Mouse (Mus musculus): ENCODE measurements around the gene Vdac2. TPM values are rescaled to one million over a fixed set of nuclear protein-coding genes. Genes with fewer than 3 reads are reported as not detected.

The Vdac2 gene
- total and polyA plus RNA-seq, 3 experiments = 268 to 475 (median 461) TPM

DNA sequence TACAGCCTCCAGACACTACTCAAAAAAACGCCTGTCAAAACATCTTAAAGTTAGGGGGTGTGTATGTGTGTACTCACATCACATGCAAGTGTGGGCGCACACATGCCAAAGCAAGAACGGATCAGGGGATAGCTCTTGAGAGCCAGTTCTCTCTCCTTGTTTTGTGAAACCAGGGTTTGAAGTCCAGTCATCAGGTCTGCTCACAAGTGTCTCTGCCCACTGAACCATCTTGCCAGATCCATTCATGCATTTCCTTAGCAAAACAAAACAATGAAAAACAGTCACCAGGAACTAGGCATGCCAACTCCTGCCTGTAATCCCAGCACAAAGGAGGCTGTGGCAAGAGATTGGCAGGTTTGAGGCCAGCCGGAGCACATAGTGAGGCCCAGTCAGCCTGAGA, 38.5 kb upstream of the Vdac2 start:
- peaks cover 14 to 59% of the 10 kb centered on the region in 2 experiments for H3K36me3 ChIP-seq (replicated peaks in 1 of 2; ENCODE audit: control insufficient read depth in 1 of 2, insufficient read depth in 1 of 2, low read length in 1 of 2)
- no peak overlapping the region for H3K4me3 ChIP-seq (replicated peaks in 1 of 3; ENCODE audit: low read depth in 2 of 3, low read length in 2 of 3, poor library complexity in 1 of 3)
- no peak for DNase-seq (ENCODE audit: extremely low read depth)
- H3K79me2 ChIP-seq (replicated peaks; ENCODE audit: control insufficient read depth, extremely low read depth, insufficient read depth, poor library complexity, severe bottlenecking) = no peaks in the 10 kb centered on the region
- H3K9ac ChIP-seq (ENCODE audit: insufficient read depth, low read depth) = no peak overlapping the region
- no peaks in the 10 kb centered on the region for H3K27me3 ChIP-seq (replicated peaks)
- TF ChIP-seq IRF4 (IDR thresholded peaks at IDR 0.05; ENCODE audit: low read depth, low read length) (no peak), EP300 (IDR thresholded peaks at IDR 0.05; ENCODE audit: low read length) (no peak), POLR2A (IDR thresholded peaks at IDR 0.05; ENCODE audit: low read depth, low read length) (no peak), ELF1 (IDR thresholded peaks at IDR 0.05; ENCODE audit: low read depth, low read length) (no peak), RAD21 (IDR thresholded peaks at IDR 0.05; ENCODE audit: low read depth, low read length) (no peak), PAX5 (IDR thresholded peaks at IDR 0.05; ENCODE audit: low read length) (no peak), MAFK (IDR thresholded peaks at IDR 0.05; ENCODE audit: insufficient replicate concordance, low read length) (no peak), E2F4 (IDR thresholded peaks at IDR 0.05; ENCODE audit: insufficient replicate concordance, low read depth, low read length) (no peak), MAZ (IDR thresholded peaks at IDR 0.05; ENCODE audit: low read depth, low read length) (no peak), POLR2AphosphoS2 (IDR thresholded peaks at IDR 0.05; ENCODE audit: low read depth, low read length) (no peak), CTCF (conservative IDR thresholded peaks at IDR 0.05 in 1 of 2, IDR thresholded peaks at IDR 0.05 in 1 of 2; ENCODE audit: low read depth in 2 of 2, low read length in 2 of 2) (no peak), ZC3H11A (IDR thresholded peaks at IDR 0.05; ENCODE audit: low read depth, low read length) (no peak), ZMIZ1 (IDR thresholded peaks at IDR 0.05; ENCODE audit: low read depth, low read length) (no peak), TBP (conservative IDR thresholded peaks at IDR 0.05; ENCODE audit: low read depth, low read length) (no peak), GABPA (IDR thresholded peaks at IDR 0.05; ENCODE audit: insufficient replicate concordance, low read depth, low read length) (no peak), HCFC1 (IDR thresholded peaks at IDR 0.05; ENCODE audit: low read depth, low read length) (no peak), UBTF (IDR thresholded peaks at IDR 0.05; ENCODE audit: low read depth, low read length) (no peak), BHLHE40 (IDR thresholded peaks at IDR 0.05; ENCODE audit: low read depth, low read length) (no peak), USF2 (conservative IDR thresholded peaks at IDR 0.05; ENCODE audit: low read depth, low read length) (no peak)
- no peak overlapping the region for H3K27ac ChIP-seq (ENCODE audit: insufficient read depth, low read depth)
- H3K4me1 ChIP-seq (ENCODE audit: control insufficient read depth in 1 of 2, insufficient read depth in 2 of 2) = peaks cover 0 to 25% of the 10 kb centered on the region in 2 experiments; a peak in 2 of 4 replicates
- in situ Hi-C loops (cut with MboI; ENCODE audit: low pct_ligation_motif_present, low pct_unique_long_range_greater_than_20kb, low sequenced_read_pairs) = no loop called here
- dilution Hi-C loops (cut with MboI; ENCODE audit: extremely low pct_ligation_motif_present, extremely low pct_unique_long_range_greater_than_20kb, low sequenced_read_pairs) = no loop called here
- H3K9me3 ChIP-seq (replicated peaks; ENCODE audit: low read length) = no peaks in the 10 kb centered on the region
- H3K4me2 ChIP-seq (ENCODE audit: insufficient read depth, low read depth, poor library complexity, severe bottlenecking) = no peak overlapping the region

DNA sequence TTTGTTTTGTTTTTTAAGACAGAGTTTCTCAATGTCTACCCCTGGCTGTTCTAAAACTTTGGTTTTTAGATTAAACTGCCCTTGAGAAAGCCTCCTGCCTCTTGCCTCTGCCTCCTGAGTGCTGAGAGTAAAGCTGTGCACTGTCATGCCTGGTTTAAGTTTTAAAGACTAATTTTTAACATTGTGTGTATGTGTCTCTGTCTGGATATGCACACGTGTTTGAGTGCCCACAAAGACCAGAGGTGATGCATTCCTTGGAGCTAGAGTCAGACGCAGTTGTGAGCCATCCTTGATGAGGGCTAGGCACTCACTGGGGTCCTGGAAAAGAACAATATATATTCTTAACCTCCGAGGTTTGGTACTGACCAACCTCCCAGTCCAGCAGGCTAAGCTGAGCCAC, 37.7 kb upstream of the Vdac2 start:
- in situ Hi-C loops (cut with MboI; ENCODE audit: low pct_ligation_motif_present, low pct_unique_long_range_greater_than_20kb, low sequenced_read_pairs) (no loop called here), dilution Hi-C loops (cut with MboI; ENCODE audit: extremely low pct_ligation_motif_present, extremely low pct_unique_long_range_greater_than_20kb, low sequenced_read_pairs) (no loop called here)

More for the DNA sequence above, 37.7 kb upstream of the Vdac2 start:
- Histone ChIP-seq H3K4me1 (ENCODE audit: control insufficient read depth in 1 of 2, insufficient read depth in 2 of 2) (peaks cover 0 to 25% of the 10 kb centered on the region in 2 experiments; a peak in 2 of 4 replicates), H3K79me2 (replicated peaks; ENCODE audit: control insufficient read depth, extremely low read depth, insufficient read depth, poor library complexity, severe bottlenecking) (no peaks in the 10 kb centered on the region), H3K27ac (ENCODE audit: insufficient read depth, low read depth) (no peak overlapping the region), H3K4me3 (replicated peaks in 1 of 3; ENCODE audit: low read depth in 2 of 3, low read length in 2 of 3, poor library complexity in 1 of 3) (no peak overlapping the region), H3K36me3 (replicated peaks in 1 of 2; ENCODE audit: control insufficient read depth in 1 of 2, insufficient read depth in 1 of 2, low read length in 1 of 2) (peaks cover 15 to 62% of the 10 kb centered on the region in 2 experiments), H3K4me2 (ENCODE audit: insufficient read depth, low read depth, poor library complexity, severe bottlenecking) (no peak overlapping the region), H3K9me3 (replicated peaks; ENCODE audit: low read length) (no peaks in the 10 kb centered on the region), H3K27me3 (replicated peaks) (no peaks in the 10 kb centered on the region), H3K9ac (ENCODE audit: insufficient read depth, low read depth) (no peak overlapping the region)
- TF ChIP-seq ELF1 (IDR thresholded peaks at IDR 0.05; ENCODE audit: low read depth, low read length) = no peak
- TF ChIP-seq HCFC1 (IDR thresholded peaks at IDR 0.05; ENCODE audit: low read depth, low read length) = no peak
- no peak for TF ChIP-seq MYC (IDR thresholded peaks at IDR 0.05; ENCODE audit: low read depth, low read length)
- no peak for TF ChIP-seq POLR2A (IDR thresholded peaks at IDR 0.05; ENCODE audit: low read depth, low read length)
- no peak for TF ChIP-seq E2F4 (IDR thresholded peaks at IDR 0.05; ENCODE audit: insufficient replicate concordance, low read depth, low read length)
- no peak for DNase-seq (ENCODE audit: extremely low read depth)
